Mouse (Mus musculus): ENCODE data around the gene Thpo. TPM values are rescaled to one million over a fixed set of nuclear protein-coding genes. Genes with fewer than 3 reads are reported as not detected.

Thpo gene
- polyA plus RNA-seq (2015; fragmentation: Nextera tagmentation; extraction: Ambion mirVana): 2.6 and 2.9 TPM in 2 replicates

DNA sequence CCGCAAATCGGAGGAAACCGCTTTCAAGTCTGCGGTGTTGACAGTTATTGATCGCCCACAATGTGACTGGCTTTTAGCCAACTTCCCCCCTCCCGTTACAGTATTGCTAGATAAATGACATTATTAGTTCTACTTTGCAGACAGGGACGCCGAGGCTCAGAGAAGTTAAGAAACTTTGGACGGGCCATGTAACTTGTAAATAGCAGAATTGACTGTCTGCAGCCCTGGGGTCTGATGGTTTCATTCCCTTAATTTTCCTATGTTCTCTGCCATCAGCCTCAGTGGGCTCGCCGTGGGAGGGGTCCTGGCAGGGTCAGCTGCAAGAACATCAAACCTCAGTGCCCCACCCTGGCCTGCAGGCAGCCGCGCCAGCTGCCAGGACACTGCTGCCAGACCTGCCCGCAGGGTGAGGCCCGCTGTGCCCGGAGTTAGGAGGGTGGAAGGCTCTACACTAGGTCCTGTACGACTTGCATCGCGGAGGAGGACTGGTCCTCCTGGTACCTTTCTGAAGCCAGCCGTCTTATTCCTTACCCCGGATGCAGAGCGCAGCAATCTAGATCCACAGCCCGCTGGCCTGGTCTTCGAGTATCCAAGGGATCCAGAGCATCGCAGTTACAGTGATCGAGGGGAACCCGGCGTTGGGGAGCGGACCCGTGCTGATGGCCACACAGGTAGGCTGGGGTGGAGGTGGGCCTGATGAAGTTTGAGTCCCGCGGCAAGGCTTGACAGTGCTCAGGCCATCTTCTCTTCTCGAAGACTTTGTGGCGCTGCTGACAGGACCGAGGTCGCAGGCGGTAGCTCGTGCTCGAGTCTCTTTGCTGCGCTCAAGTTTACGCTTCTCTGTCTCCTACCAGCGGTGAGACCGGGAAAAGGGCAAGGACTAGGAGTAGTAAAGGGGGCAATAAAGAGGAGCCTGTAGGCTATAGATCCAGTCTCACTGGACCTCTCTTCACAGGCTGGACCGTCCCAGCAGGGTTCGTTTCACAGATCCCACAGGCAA is at the start of gene Thpo:
Thpo (minus strand) TSS at position 781 of the 1,000 bp plus-strand sequence.
- peaks cover 20% of the 10 kb centered on the region for H3K4me1 ChIP-seq (ENCODE audit: control insufficient read depth, insufficient read depth, low read length)
- peaks cover 25% of the 10 kb centered on the region for H3K27me3 ChIP-seq (replicated peaks; ENCODE audit: control insufficient read depth, insufficient read depth, low read length)
- no peaks in the 10 kb centered on the region for H3K36me3 ChIP-seq (ENCODE audit: control insufficient read depth, insufficient read depth, low read length)
- H3K9ac ChIP-seq (ENCODE audit: low read depth, low read length): peak within 1 kb of the TSS; percentile 81
- peak within 1 kb of the TSS; percentile 68 for H3K4me3 ChIP-seq (ENCODE audit: low read length)
- WGBS: 5% methylated on average over 45 of the region's 45 CpGs
- H3K27ac ChIP-seq (ENCODE audit: low read length): no peak within 1 kb of the TSS
- H3K9me3 ChIP-seq (ENCODE audit: control insufficient read depth, low read length): no peaks in the 10 kb centered on the region
- no peak for ATAC-seq
- peak within 1 kb of the TSS; percentile 100 for H3K4me2 ChIP-seq (ENCODE audit: low read depth, low read length)

GRCm38 (mm10) chr16:20783891-20784290 is 49.6 kb upstream of the Thpo start:
- Histone ChIP-seq H3K4me1 (ENCODE audit: control insufficient read depth, insufficient read depth, low read length) (no peaks in the 10 kb centered on the region), H3K4me2 (ENCODE audit: low read depth, low read length) (no peak overlapping the region), H3K4me3 (ENCODE audit: low read length) (no peak overlapping the region), H3K9me3 (ENCODE audit: control insufficient read depth, low read length) (no peaks in the 10 kb centered on the region), H3K36me3 (ENCODE audit: control insufficient read depth, insufficient read depth, low read length) (no peaks in the 10 kb centered on the region), H3K27me3 (replicated peaks; ENCODE audit: control insufficient read depth, insufficient read depth, low read length) (no peaks in the 10 kb centered on the region), H3K27ac (ENCODE audit: low read length) (no peak overlapping the region), H3K9ac (ENCODE audit: low read depth, low read length) (no peak overlapping the region)
- WGBS: 80% methylated on average over 2 of the region's 2 CpGs
- no peak for ATAC-seq

GRCm38 (mm10) chr16:20781101-20781630 is 46.9 kb upstream of the Thpo start:
- no peak for ATAC-seq
- WGBS: 74% methylated on average over 4 of the region's 4 CpGs
- H3K9ac ChIP-seq (ENCODE audit: low read depth, low read length): no peak overlapping the region
- no peaks in the 10 kb centered on the region for H3K36me3 ChIP-seq (ENCODE audit: control insufficient read depth, insufficient read depth, low read length)
- H3K9me3 ChIP-seq (ENCODE audit: control insufficient read depth, low read length): no peaks in the 10 kb centered on the region
- H3K4me2 ChIP-seq (ENCODE audit: low read depth, low read length): no peak overlapping the region
- no peak overlapping the region for H3K4me3 ChIP-seq (ENCODE audit: low read length)
- H3K27me3 ChIP-seq (replicated peaks; ENCODE audit: control insufficient read depth, insufficient read depth, low read length): no peaks in the 10 kb centered on the region
- no peaks in the 10 kb centered on the region for H3K4me1 ChIP-seq (ENCODE audit: control insufficient read depth, insufficient read depth, low read length)
- H3K27ac ChIP-seq (ENCODE audit: low read length): no peak overlapping the region

GRCm38 (mm10) chr16:20779846-20780245 is 45.5 kb upstream of the Thpo start:
- ATAC-seq: no peak

GRCm38 (mm10) chr16:20775021-20775420 is 40.7 kb upstream of the Thpo start:
- no peaks in the 10 kb centered on the region for H3K9me3 ChIP-seq (ENCODE audit: control insufficient read depth, low read length)

More at GRCm38 (mm10) chr16:20779846-20780245, 45.5 kb upstream of the Thpo start:
- Histone ChIP-seq H3K4me3 (ENCODE audit: low read length) (no peak overlapping the region), H3K27me3 (replicated peaks; ENCODE audit: control insufficient read depth, insufficient read depth, low read length) (no peaks in the 10 kb centered on the region), H3K9ac (ENCODE audit: low read depth, low read length) (no peak overlapping the region), H3K4me1 (ENCODE audit: control insufficient read depth, insufficient read depth, low read length) (no peaks in the 10 kb centered on the region), H3K9me3 (ENCODE audit: control insufficient read depth, low read length) (no peaks in the 10 kb centered on the region), H3K4me2 (ENCODE audit: low read depth, low read length) (no peak overlapping the region), H3K36me3 (ENCODE audit: control insufficient read depth, insufficient read depth, low read length) (no peaks in the 10 kb centered on the region), H3K27ac (ENCODE audit: low read length) (no peak overlapping the region)
- WGBS: 80% methylated on average over 3 of the region's 3 CpGs

DNA sequence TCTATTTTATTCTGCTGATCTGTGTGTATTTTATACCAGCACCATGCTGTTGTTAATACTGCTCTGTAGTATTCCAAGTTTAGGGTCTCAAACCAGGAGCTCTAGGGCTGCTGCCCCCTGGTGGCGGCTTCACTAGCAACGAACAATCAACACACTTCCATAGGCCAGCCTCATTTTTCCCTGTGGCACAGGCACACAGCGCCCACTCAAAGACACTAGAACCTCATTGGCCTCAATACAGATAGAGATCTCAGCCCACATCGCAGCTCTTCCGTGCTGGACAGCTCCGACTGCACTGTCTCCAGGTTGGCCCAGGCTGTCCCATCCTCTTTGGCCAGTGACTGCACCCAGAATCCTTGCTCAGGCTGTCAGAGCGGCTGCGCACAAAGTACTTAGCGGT is 30.9 kb upstream of the Thpo start:
- WGBS: 51% methylated on average over 9 of the region's 9 CpGs
- no peak for ATAC-seq
- H3K4me2 ChIP-seq (ENCODE audit: low read depth, low read length): no peak overlapping the region

More at GRCm38 (mm10) chr16:20775021-20775420, 40.7 kb upstream of the Thpo start:
- WGBS: 74% methylated on average over 5 of the region's 5 CpGs
- H3K4me3 ChIP-seq (ENCODE audit: low read length): no peak overlapping the region
- no peaks in the 10 kb centered on the region for H3K27me3 ChIP-seq (replicated peaks; ENCODE audit: control insufficient read depth, insufficient read depth, low read length)
- no peak overlapping the region for H3K27ac ChIP-seq (ENCODE audit: low read length)
- ATAC-seq: no peak
- H3K36me3 ChIP-seq (ENCODE audit: control insufficient read depth, insufficient read depth, low read length): no peaks in the 10 kb centered on the region
- H3K9ac ChIP-seq (ENCODE audit: low read depth, low read length): no peak overlapping the region
- H3K4me2 ChIP-seq (ENCODE audit: low read depth, low read length): no peak overlapping the region
- H3K4me1 ChIP-seq (ENCODE audit: control insufficient read depth, insufficient read depth, low read length): no peaks in the 10 kb centered on the region

DNA sequence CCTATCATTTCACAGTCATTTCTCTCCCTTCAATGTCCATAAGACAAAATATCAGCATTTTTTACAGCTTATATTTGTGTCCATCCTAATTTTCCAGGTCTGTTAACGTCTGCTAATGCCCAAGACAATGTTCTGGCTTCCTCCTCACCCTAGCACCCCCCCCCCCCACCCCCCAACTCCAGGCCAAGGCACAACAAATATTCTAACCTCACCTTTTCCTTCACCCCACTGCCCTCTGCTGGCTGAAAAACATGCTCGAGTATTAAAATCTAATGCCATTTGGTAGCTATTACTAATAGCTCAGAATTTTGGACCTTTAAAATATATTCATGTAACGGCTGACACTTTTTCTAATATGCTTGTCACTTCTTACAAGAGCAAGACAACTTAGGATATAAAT is 27.4 kb upstream of the Thpo start:
- Histone ChIP-seq H3K4me1 (ENCODE audit: control insufficient read depth, insufficient read depth, low read length) (no peaks in the 10 kb centered on the region), H3K4me2 (ENCODE audit: low read depth, low read length) (no peak overlapping the region), H3K9ac (ENCODE audit: low read depth, low read length) (no peak overlapping the region), H3K36me3 (ENCODE audit: control insufficient read depth, insufficient read depth, low read length) (no peaks in the 10 kb centered on the region), H3K27ac (ENCODE audit: low read length) (no peak overlapping the region), H3K4me3 (ENCODE audit: low read length) (no peak overlapping the region), H3K27me3 (replicated peaks; ENCODE audit: control insufficient read depth, insufficient read depth, low read length) (no peaks in the 10 kb centered on the region), H3K9me3 (ENCODE audit: control insufficient read depth, low read length) (no peaks in the 10 kb centered on the region)
- WGBS: 18% methylated on average over 3 of the region's 3 CpGs
- ATAC-seq: no peak

More for the DNA sequence above, 30.9 kb upstream of the Thpo start:
- H3K4me3 ChIP-seq (ENCODE audit: low read length): no peak overlapping the region
- H3K9ac ChIP-seq (ENCODE audit: low read depth, low read length): no peak overlapping the region
- H3K27me3 ChIP-seq (replicated peaks; ENCODE audit: control insufficient read depth, insufficient read depth, low read length): no peaks in the 10 kb centered on the region
- no peak overlapping the region for H3K27ac ChIP-seq (ENCODE audit: low read length)
- no peaks in the 10 kb centered on the region for H3K4me1 ChIP-seq (ENCODE audit: control insufficient read depth, insufficient read depth, low read length)
- no peaks in the 10 kb centered on the region for H3K9me3 ChIP-seq (ENCODE audit: control insufficient read depth, low read length)
- H3K36me3 ChIP-seq (ENCODE audit: control insufficient read depth, insufficient read depth, low read length): no peaks in the 10 kb centered on the region

- Histone ChIP-seq H3K4me3 (ENCODE audit: low read length) (no peak overlapping the region), H3K27me3 (replicated peaks; ENCODE audit: control insufficient read depth, insufficient read depth, low read length) (no peaks in the 10 kb centered on the region), H3K9me3 (ENCODE audit: control insufficient read depth, low read length) (no peaks in the 10 kb centered on the region), H3K36me3 (ENCODE audit: control insufficient read depth, insufficient read depth, low read length) (no peaks in the 10 kb centered on the region), H3K27ac (ENCODE audit: low read length) (no peak overlapping the region), H3K4me1 (ENCODE audit: control insufficient read depth, insufficient read depth, low read length) (no peaks in the 10 kb centered on the region), H3K9ac (ENCODE audit: low read depth, low read length) (no peak overlapping the region), H3K4me2 (ENCODE audit: low read depth, low read length) (no peak overlapping the region)
- 78% methylated on average over 1 of the region's 1 CpGs for WGBS
- no peak for ATAC-seq
These were observed 23.1 kb upstream of the Thpo start for GRCm38 (mm10) chr16:20757385-20757784.

- Histone ChIP-seq H3K27me3 (replicated peaks; ENCODE audit: control insufficient read depth, insufficient read depth, low read length) (no peaks in the 10 kb centered on the region), H3K4me2 (ENCODE audit: low read depth, low read length) (no peak overlapping the region), H3K27ac (ENCODE audit: low read length) (no peak overlapping the region), H3K9me3 (ENCODE audit: control insufficient read depth, low read length) (no peaks in the 10 kb centered on the region), H3K9ac (ENCODE audit: low read depth, low read length) (no peak overlapping the region), H3K4me3 (ENCODE audit: low read length) (no peak overlapping the region), H3K4me1 (ENCODE audit: control insufficient read depth, insufficient read depth, low read length) (no peaks in the 10 kb centered on the region), H3K36me3 (ENCODE audit: control insufficient read depth, insufficient read depth, low read length) (no peaks in the 10 kb centered on the region)
- ATAC-seq: no peak
- 87% methylated on average over 5 of the region's 5 CpGs for WGBS
These were observed 21.7 kb upstream of the Thpo start for GRCm38 (mm10) chr16:20756052-20756451.
